Mouse (Mus musculus) ES-E14 (cell line): ENCODE measurements around the gene Tex19.2. TPM values are rescaled to one million over a fixed set of nuclear protein-coding genes. Genes with fewer than 3 reads are reported as not detected.
"Not testable (repeated sequence)": the region's sequence is repeated elsewhere in the genome, so short reads cannot be mapped to it uniquely, and the experiment has no call there.

Experiments used
- DNase-seq: peaks from one replicate; pipeline ENCODE4 v3.0.0-alpha.2; 2013; ENCODE audit warnings: low read depth, low spot score
- H3K27ac ChIP-seq: 2 replicates; pipeline ENCODE4 v1.5.1; 2012; ENCODE audit warnings: low read depth, mild to moderate bottlenecking, low read length, moderate library complexity, mixed read lengths; ENCODE audit not compliant: poor library complexity, insufficient read depth, severe bottlenecking
- H3K36me3 ChIP-seq: 2 replicates; pipeline ENCODE4 v1.6.1; 2012; ENCODE audit warnings: mild to moderate bottlenecking, low read length, moderate library complexity, mixed read lengths; ENCODE audit not compliant: control insufficient read depth, poor library complexity, insufficient read depth, severe bottlenecking
- H3K4me1 ChIP-seq, 2 experiments: fragments of 150-350 bp in 1 of 2; sonication (generic) in 1 of 2; 2 replicates each; pipeline ENCODE4 v1.6.1; 2012; ENCODE audit warnings: low read length in 2 of 2, mild to moderate bottlenecking in 1 of 2, mixed read lengths in 1 of 2; ENCODE audit not compliant: control insufficient read depth in 2 of 2, insufficient read depth in 2 of 2, poor library complexity in 1 of 2
- H3K4me3 ChIP-seq, 2 experiments: fragments of 150-350 bp in 1 of 2; sonication (generic) in 1 of 2; 2 replicates each; pipeline ENCODE4 v1.5.1; 2012; ENCODE audit warnings: low read length in 2 of 2, low read depth in 1 of 2, mild to moderate bottlenecking in 1 of 2, mixed read lengths in 1 of 2; ENCODE audit not compliant: insufficient read depth in 1 of 2, poor library complexity in 1 of 2, severe bottlenecking in 1 of 2
- H3K9ac ChIP-seq: 2 replicates; pipeline ENCODE4 v1.6.1; 2012; ENCODE audit warnings: low read depth, mild to moderate bottlenecking, low read length, mixed read lengths; ENCODE audit not compliant: poor library complexity, insufficient read depth, severe bottlenecking
- H3K9me3 ChIP-seq: fragments of 150-350 bp; sonication (generic); 2 replicates; pipeline ENCODE4 v1.6.1; 2012; ENCODE audit warnings: low read depth, mild to moderate bottlenecking, low read length; ENCODE audit not compliant: control insufficient read depth, insufficient read depth
- CHD2 ChIP-seq: IDR thresholded peaks from 2 replicates; pipeline ENCODE4 v1.6.1; 2014; ENCODE audit warnings: mild to moderate bottlenecking, low read depth, low read length, inconsistent platforms
- HCFC1 ChIP-seq: IDR thresholded peaks from 2 replicates; pipeline ENCODE4 v1.6.1; 2012; ENCODE audit warnings: low read length, inconsistent platforms, borderline replicate concordance; ENCODE audit not compliant: insufficient read depth
- MAFK ChIP-seq: IDR thresholded peaks from 2 replicates; pipeline ENCODE4 v1.6.1; 2014; ENCODE audit warnings: mild to moderate bottlenecking, low read depth, low read length, inconsistent platforms; ENCODE audit not compliant: insufficient read depth
- ZC3H11A ChIP-seq: IDR thresholded peaks from 2 replicates; pipeline ENCODE4 v1.6.1; 2012; ENCODE audit warnings: low read depth, mild to moderate bottlenecking, inconsistent platforms, low read length, borderline replicate concordance
- ZNF384 ChIP-seq: IDR thresholded peaks from 2 replicates; pipeline ENCODE4 v1.6.1; 2012; ENCODE audit warnings: low read depth, low read length, inconsistent platforms
- in situ Hi-C, 2 experiments: fragments of 600-800 bp; cut with MboI; formaldehyde crosslinking; loops; one replicate each; pipeline ENCODE4 v1.15.1; 2025; ENCODE audit warnings: low sequenced_read_pairs in 2 of 2, inconsistent platforms in 1 of 2; ENCODE audit not compliant: unreplicated experiment in 2 of 2
- total RNA-seq: library from RNA; depleted of rRNA; stranded (reverse); fragments of 300-350 nt; gene quantifications from 2 replicates; pipeline ENCODE4 v1.2.3, GENCODE M21; 2012

Tex19.2 gene
- total RNA-seq, 1 experiment = 6.5 TPM

GRCm38 (mm10) chr11:121082857-121083500, 35.5 kb downstream of the Tex19.2 start:
- in situ Hi-C loops = no loop called here
- DNase-seq = no peak
- H3K36me3 ChIP-seq = no peaks in the 10 kb centered on the region
- no peak overlapping the region for H3K4me3 ChIP-seq
- TF ChIP-seq ZC3H11A (no peak), CHD2 (no peak), MAFK (no peak), ZNF384 (no peak), HCFC1 (no peak)
- H3K4me1 ChIP-seq = no peaks in the 10 kb centered on the region
- H3K9me3 ChIP-seq = no peaks in the 10 kb centered on the region
- H3K27ac ChIP-seq = no peak overlapping the region
- H3K9ac ChIP-seq = no peak overlapping the region

GRCm38 (mm10) chr11:121082250-121082649, 36.2 kb downstream of the Tex19.2 start:
- H3K4me1 ChIP-seq = no peaks in the 10 kb centered on the region
- no peaks in the 10 kb centered on the region for H3K9me3 ChIP-seq
- H3K36me3 ChIP-seq = no peaks in the 10 kb centered on the region
- H3K27ac ChIP-seq = no peak overlapping the region
- no peak for DNase-seq
- no peak overlapping the region for H3K4me3 ChIP-seq
- TF ChIP-seq ZNF384 (no peak), CHD2 (no peak), MAFK (no peak), HCFC1 (no peak), ZC3H11A (no peak)
- in situ Hi-C loops = no loop called here
- no peak overlapping the region for H3K9ac ChIP-seq

GRCm38 (mm10) chr11:121081120-121081519, 37.4 kb downstream of the Tex19.2 start, which contains the start of gene Sectm1a:
Gene Sectm1a (minus strand): TSS chr11:121081220.
- no peak within 1 kb of the TSS for H3K4me3 ChIP-seq
- H3K9me3 ChIP-seq = no peaks in the 10 kb centered on the region
- no peaks in the 10 kb centered on the region for H3K36me3 ChIP-seq
- H3K4me1 ChIP-seq = no peaks in the 10 kb centered on the region
- in situ Hi-C loops = no loop called here
- H3K9ac ChIP-seq = no peak within 1 kb of the TSS
- H3K27ac ChIP-seq = no peak within 1 kb of the TSS
- TF ChIP-seq ZC3H11A (no peak), MAFK (no peak), HCFC1 (no peak), CHD2 (no peak), ZNF384 (no peak)
- no peak for DNase-seq

- Histone ChIP-seq H3K4me3 (no peak overlapping the region), H3K27ac (no peak overlapping the region), H3K9ac (no peak overlapping the region), H3K4me1 (no peaks in the 10 kb centered on the region), H3K36me3 (no peaks in the 10 kb centered on the region), H3K9me3 (no peaks in the 10 kb centered on the region)
- TF ChIP-seq ZNF384 (no peak), CHD2 (no peak)
- DNase-seq = no peak
- in situ Hi-C loops = no loop called here
Measured at GRCm38 (mm10) chr11:121080330-121080729, 38.1 kb downstream of the Tex19.2 start.

GRCm38 (mm10) chr11:121075655-121076054, 42.8 kb downstream of the Tex19.2 start:
- Histone ChIP-seq H3K27ac (no peak overlapping the region), H3K9me3 (no peaks in the 10 kb centered on the region), H3K36me3 (no peaks in the 10 kb centered on the region), H3K4me1 (no peaks in the 10 kb centered on the region), H3K4me3 (no peak overlapping the region), H3K9ac (no peak overlapping the region)
- no peak for TF ChIP-seq CHD2
- no peak for TF ChIP-seq ZNF384
- TF ChIP-seq HCFC1 = no peak
- no peak for TF ChIP-seq ZC3H11A
- TF ChIP-seq MAFK = no peak
- in situ Hi-C loops = no loop called here
- no peak for DNase-seq

GRCm38 (mm10) chr11:121069662-121070061, 48.8 kb downstream of the Tex19.2 start:
- DNase-seq, in situ Hi-C loops, H3K4me1 ChIP-seq: not testable (repeated sequence)

More at GRCm38 (mm10) chr11:121069662-121070061, 48.8 kb downstream of the Tex19.2 start:
- H3K27ac ChIP-seq, H3K4me3 ChIP-seq, H3K36me3 ChIP-seq, H3K9me3 ChIP-seq, H3K9ac ChIP-seq: not testable (repeated sequence)
